Mouse (Mus musculus): ENCODE data around the gene Gsto1.
"Not testable (repeated sequence)": the region's sequence is repeated elsewhere in the genome, so short reads cannot be mapped to it uniquely, and the experiment has no call there.

Gsto1 gene

DNA sequence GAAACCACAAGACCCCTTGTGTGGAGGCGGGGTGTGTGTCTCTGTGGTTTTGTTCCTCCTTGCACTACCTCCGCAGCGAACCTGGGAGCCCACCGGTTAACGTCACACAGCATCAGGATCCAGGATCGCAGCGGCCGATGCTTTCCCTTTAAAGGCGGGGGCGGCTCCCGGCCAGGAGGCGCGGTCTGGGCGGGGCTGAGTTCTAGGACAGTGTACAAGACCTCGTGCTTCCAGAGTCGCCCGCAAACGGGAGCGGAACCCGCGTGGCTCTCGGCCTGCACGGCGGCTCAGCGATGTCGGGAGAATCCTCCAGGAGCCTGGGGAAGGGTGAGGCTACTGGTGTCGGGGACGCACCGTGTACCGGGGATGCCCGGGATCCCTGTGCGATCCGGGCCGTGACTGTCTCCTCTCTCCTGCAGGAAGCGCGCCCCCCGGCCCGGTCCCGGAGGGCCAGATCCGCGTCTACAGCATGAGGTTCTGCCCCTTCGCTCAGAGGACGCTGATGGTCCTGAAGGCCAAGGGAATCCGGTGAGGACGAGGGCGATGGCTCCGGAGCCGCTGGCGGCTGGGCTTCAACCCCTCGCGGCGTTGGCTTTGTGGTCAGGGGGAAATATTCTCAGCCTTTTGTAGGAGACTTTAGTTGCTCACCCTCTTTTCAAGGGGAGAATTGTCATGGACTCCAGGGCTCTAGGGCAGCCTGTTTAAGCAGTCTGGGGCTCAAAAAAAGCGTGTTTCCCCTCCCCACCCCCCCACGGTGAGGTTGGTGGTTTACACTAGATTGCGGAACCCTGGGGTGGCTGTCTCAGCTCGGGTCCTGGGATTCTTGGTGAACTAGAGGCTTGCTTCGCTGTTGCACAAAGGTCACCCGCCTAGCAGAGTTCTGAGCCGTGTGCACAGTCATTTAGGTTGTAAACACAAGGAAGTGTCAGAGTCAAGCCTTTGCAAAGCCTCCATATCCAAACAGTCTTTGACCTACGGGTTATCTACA lies at the start of gene Gsto1:
TSS of gene Gsto1 (plus strand) at position 175 of the 988 bp plus-strand sequence.
- peak; percentile 82 for DNase-seq (ENCODE audit: low read depth)

DNA sequence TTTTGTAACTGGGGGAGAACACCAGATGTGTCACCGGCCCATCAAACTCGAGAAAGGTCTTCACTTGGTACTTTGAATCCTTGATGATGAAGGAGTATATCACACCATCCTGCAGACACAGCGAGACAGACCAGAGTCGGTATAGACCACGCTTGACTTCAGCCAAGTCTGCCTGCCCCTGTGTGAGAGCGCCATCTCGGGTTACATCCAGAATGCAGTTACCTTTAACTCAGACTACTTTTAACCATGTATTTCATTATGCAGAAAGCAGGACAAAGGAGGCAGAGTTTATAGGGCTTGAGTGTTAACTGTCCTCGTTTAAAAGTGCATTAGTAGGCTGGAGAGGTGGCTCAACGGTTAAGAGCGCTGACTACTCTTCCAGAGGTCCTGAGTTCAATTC lies 42.7 kb upstream of the Gsto1 start:
- no peak for DNase-seq (ENCODE audit: low read depth)

DNA sequence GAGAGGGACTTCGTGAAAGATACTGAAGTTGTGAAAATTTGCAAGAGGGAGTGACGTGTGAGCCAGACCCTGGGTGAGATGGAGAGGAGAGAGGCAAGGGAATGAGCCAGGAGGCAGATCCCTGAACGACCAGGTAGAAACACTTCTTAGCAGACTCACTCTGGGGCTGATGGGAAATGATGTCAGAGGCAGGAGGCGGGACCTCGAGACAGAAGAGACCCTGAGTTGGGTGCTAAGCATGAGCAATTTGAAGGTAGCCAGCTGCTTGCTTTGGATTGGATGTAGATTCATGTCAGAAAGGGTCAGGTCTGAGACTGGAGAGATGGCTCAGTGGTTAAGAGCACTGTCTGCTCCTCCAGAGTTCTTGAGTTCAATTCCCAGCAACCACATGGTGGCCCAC lies 40.0 kb upstream of the Gsto1 start:
- DNase-seq (ENCODE audit: low read depth), result no peak

DNA sequence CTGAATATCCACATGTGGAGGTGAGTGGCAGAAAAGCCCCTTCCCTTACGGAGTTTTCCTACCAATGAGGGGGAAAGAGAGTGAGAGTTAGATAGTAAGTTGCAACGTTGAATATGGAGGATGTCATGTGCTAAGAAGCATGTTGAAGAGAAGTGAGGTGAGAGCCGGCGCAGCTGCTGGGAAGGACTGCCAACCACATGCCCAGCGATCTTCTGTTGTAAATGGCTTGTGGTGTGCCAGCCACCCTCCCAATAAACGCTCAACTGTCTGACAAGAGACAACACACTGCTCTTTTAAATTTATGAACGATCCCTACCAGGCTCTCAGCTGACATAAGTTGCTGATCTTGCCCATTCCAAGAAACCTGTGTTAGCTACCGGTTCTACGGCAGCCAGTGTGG lies 37.1 kb upstream of the Gsto1 start:
- DNase-seq (ENCODE audit: low read depth), result no peak

DNA sequence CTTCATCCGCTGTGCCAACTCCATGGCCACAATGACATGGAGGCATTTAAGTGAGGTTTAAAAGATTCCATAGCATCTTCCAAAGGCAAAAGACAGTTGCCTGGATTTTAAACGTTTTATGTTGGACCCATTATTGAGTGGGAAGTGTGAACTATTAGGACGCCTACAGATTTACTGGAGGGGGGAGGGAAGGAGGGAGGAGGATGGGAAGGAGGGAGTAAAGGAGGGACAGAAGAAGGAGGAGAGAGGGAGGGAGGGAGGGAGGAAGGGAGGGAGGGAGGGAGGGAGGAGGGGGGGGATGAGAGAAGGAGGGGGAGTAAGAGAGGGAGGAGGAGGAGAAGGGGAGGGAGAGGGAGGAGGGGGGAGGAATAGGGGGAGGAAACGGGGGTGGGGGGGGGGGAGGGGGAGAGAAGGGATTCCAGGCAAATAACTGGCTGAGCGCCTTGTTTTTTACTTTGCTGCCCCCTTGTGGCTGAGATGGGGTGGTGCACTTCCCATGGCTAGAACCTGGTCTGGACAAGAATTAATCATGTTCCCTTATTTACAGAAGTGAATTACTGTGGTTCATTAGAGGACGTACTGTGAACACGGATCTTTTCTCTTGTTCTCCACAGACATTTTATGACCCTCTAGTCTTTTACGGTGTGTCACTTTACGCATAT lies 33.8 kb upstream of the Gsto1 start:
- peak; percentile 80 for DNase-seq (ENCODE audit: low read depth)

DNA sequence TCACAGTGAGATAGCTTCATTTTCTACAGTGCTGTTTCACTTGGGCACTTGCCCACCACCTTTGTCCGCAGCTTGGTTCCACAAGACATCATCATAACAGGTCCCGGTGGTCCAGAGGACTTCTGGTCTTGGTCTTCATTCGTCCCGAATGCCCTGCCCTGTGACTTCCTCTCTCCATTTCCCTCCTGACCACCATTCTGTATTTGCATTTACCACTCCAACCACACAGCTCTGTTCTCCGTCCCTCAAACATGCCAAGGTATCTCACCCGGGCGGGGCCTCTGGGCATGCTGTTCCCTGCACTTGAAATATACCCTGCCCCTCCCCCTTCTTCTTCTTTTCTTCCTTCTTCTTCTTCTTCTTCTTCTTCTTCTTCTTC lies 33.3 kb upstream of the Gsto1 start:
- DNase-seq (ENCODE audit: low read depth), result no peak

DNA sequence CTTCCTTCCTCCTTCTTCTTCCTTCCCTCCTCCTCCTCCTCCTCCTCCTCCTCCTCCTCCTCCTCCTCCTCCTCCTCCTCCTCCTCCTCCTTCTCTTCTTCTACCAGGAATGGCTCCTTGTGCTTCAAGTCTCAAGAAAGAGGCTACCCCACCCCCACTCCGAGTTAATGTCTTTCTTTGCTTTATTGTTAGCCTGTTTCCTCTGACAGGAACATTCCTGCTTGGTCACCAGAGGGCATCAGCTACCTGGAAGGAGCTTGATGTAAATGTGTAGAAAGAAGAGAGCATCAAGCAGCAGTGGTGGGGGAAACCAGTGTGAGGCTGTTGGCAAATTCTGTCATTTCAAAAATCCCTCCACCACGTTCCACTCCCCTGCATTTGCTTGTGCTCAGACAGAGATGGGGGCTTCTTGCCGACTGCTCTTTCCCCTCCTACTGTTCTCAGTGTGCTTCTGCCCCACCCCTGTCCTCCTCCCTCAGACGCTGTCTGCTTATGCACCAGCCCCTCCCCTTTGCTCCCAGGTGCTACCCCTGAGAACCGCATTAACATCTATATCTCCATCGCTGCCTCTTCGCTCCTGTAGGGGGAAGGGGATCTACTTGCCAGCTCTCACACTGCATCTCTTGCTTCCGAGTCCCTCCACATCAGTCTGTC lies 32.5 kb upstream of the Gsto1 start:
- DNase-seq (ENCODE audit: low read depth), result no peak

DNA sequence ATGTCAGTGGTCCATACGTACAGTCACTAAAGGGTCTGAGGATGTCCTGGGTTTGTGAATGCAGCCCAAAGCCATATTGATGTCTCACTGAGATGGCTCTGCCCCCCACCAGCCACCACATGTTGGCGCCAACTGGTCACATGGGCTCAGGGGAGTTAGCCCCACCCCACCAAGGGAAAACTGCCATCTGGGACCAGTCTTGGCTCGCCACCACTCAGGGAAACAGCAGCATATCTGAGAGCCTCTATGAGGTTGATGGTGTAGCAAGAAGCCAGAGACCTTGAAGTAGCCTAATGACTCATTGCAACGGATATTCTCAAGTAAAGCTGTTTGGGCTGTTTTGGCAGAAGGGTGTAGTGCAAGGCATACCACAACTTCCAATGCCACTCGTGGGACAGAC lies 30.7 kb upstream of the Gsto1 start:
- DNase-seq (ENCODE audit: low read depth), result no peak

DNA sequence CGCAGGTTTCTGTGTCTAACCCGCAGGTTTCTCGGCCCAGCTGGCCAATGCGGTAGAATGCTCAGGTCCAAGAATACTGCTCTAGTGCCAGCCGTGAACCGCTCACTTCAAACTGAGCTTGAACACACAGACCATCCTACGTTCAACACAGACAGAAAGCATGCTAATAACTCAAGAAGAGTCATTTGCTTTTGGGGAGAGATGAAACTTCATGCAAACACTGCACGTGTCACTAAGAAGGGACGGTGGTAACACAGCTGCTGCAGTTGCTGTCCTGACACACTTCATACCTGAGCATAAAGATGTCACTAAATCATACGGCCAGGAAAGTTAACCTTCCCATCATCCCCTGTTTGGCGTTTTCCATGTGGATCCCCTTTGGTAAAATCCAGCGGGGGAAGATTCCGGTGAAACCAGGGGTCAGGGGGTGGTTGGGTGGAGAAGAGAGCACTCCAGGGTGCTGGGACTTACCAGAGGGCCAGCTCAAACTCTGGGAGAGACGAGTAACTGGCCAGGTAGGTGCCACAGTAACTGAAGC lies 24.8 kb upstream of the Gsto1 start:
- no peak for DNase-seq (ENCODE audit: low read depth)

DNA sequence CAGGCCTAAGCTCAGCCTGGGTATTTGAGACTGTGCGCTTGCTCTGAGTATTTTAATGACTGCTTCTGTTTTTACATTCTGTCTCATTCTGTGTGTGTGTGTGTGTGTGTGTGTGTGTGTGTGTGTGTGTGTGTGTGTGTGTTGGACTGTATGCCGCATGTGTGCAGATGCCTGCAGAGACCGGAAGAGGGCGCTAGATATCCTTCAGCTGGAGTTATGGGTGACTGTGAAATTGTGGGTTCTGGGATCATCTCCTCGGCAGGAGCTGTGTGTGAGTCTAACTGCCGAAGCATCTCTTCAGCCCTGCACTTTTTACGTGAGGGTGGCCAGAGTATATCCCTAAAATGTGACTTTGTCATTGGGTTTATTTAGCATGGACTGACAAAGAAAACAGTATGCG lies 23.7 kb upstream of the Gsto1 start:
- no peak for DNase-seq (ENCODE audit: low read depth)

DNA sequence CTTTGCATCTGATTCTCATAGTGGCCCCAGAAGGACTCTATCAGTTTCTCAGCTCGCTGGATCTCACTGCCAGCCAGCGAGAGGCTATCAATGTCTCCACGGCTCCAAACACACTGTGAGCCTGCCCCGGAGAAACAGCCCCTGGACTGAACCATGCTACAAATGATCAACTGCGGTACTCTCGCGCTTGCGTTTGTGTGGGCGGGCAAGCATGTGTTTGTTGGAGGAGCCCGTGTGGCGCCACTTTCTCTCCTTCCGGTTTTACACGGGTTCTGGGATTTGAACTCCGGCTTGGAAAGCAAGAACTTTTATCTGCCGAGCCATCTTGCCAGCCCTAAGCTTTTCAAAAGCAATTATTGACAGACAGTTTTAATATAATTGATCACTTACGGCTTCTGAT lies 22.5 kb upstream of the Gsto1 start:
- DNase-seq (ENCODE audit: low read depth), result no peak

DNA sequence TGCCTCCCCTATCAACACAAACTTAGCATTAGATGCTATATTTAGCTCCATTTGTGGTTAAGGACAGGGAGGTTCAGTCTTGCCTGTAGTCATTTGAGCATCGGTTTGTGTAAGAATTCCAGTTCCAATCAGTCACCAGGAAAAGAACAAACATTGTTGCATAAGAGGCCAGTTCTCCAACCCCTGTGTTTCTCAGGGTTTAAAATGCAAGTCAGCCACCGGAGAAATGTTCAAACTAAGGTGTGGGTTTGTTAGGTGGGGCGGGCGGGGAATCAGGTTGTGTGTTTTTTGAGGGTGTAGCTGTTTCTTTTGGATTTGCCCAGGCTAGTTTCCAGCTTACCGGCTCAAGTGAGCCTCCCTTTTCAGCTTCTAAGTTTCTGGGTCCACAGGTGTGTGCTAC lies 20.2 kb upstream of the Gsto1 start:
- DNase-seq (ENCODE audit: low read depth), result no peak

DNA sequence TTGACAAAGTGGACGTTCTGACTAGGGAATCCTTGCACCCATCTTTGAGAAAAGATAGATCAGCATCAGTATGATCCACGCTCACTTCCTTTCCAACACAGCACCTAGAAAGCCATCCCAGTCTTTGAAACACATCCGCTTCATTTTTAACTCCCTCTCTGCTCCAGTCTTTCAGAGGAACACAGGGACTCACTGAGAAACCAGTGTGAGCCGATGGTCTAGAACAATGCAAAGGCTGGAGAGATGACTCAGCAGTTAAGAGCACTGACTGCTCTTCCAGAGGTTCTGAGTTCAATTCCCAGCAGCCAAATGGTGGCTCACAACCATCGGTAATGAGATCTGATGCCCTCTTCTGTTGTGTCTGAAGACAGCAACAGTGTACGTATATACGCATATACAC lies 19.0 kb upstream of the Gsto1 start:
- DNase-seq (ENCODE audit: low read depth), result no peak

DNA sequence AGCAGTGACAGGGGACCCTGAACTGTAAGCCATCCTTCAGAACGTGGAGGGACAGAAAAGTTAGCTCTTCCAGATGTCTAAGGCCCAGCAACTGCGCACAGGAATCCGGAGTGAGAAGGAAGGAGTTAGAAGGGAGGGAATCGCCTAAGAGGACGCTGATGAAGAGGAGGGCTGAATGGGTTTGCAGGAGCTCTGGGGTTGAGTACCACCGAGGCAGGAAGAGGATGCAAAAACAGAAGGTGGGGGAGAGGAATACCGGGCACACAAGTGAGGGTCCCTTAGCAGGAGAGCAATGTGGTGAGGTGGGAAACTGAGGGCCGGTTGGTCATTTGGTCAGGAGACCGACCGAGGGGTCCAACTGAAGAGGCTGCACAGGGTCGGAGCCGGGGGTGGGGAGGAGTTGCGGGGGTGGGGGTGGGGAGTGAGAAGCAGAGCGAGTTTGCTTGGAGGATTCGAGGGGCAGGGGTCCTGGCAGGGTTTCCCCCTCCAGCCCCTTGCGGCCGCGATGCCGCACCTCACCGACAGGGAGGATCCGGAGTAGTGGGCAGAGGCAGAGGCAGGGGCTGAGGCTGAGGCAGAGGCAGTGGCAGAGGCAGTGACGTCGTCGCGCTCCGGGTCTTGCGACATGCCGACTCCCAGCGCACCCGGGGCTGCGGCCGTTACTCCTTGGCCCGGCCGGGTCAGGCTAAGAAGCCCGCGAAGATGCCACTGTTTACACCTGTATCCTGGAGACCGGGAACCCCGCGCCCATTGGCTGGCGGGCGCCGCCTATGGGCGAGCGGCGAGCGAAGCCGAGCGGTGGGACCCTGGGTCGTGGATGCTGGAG lies 17.9 kb upstream of the Gsto1 start:
- DNase-seq (ENCODE audit: low read depth), result peak; percentile 80

DNA sequence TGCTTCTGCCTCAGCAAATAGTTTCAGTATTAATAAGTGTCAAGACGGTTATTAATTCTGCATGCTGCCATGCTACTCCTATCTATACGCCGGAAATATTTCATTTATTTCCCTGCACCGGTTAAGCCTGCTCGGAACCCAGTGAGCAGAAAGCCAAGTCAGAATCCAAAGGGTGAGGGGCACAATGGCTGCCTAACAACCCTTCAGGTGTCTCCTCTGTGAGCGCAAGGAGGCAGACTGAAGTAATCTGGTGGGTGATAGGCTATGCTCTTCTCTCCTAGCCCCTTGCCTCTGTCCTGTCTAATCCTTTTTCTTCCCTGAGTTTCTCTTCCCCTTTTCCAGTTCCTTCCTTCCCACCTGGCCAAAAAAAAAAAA lies 17.3 kb upstream of the Gsto1 start:
- DNase-seq (ENCODE audit: low read depth), result no peak

DNA sequence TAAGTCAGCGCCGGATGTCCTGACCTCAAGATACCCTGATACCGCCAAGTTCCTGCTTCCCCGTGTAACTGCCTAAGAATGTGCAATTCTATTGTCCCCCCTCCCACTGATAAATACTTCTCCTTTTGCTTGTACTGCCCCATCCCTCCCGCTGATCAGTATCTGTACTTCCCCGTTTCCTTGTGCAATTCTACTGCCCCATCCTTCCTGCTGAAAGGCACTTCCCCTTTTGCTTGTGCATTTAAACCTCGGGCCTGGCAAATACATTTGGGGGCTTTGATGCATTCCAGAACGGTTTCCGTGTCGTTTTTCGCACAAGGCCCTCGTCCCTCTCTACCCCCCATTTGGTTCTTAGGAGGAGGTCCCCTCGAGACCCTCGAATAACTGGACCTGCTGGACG lies 13.5 kb upstream of the Gsto1 start:
- DNase-seq (ENCODE audit: low read depth), result not testable (repeated sequence)

DNA sequence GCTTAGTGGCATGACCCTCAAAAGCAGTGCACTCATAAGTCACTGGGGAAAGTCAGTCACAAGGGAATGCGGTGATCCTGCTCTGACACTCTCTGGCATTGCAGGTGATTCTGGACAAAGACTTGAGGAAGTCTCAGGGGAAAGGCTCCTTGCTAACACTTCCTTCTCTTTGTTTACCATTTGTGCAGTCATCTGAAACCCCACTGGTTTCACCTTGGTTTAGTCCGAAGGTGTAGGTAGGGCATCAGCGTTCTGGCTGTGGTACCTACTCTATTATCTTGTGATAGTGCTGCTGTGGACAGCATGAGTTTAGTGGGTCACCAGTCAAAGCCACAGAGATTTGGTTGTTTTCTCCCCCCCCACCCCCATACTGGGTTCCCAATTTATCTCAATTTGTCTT lies 5.0 kb upstream of the Gsto1 start:
- no peak for DNase-seq (ENCODE audit: low read depth)

DNA sequence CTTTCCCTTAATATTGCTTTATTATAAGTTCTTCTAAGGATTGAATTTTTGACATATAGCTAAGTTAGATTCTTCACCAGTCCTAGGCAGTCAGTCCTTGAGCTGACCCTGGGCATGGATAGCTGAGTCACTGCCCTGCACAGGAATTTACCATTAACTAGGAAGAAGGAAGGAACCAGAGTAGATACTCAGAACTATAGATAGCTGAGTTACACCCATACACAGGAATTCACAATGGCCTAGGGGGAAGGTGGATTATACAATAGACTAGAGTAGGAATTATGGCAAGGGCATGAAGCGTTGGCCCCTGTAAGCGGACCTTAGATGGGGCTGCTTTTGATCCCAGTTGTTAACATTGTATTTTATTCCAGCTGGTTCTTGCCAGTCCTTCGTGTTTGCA lies 2.6 kb upstream of the Gsto1 start:
- DNase-seq (ENCODE audit: low read depth), result not testable (repeated sequence)

DNA sequence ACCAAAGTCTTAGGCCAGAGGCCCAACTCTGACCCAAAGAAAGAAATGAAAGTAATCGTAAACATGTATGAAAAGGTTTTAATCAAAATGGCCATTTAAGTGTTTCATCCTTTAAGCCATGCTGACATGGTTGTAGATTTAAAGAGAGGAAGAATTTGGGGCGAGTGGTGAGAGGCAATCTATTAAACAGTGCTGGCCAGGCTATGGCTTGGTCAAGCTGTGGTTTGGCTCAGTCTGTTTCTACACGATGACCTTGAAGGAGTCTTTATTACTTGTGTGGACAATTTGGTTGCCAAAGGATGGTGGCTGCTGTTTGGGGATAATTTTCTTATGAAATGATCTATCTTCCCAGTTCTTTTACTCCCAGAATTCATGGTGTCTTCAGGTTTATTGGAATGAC lies 1.7 kb upstream of the Gsto1 start:
- DNase-seq (ENCODE audit: low read depth), result no peak

DNA sequence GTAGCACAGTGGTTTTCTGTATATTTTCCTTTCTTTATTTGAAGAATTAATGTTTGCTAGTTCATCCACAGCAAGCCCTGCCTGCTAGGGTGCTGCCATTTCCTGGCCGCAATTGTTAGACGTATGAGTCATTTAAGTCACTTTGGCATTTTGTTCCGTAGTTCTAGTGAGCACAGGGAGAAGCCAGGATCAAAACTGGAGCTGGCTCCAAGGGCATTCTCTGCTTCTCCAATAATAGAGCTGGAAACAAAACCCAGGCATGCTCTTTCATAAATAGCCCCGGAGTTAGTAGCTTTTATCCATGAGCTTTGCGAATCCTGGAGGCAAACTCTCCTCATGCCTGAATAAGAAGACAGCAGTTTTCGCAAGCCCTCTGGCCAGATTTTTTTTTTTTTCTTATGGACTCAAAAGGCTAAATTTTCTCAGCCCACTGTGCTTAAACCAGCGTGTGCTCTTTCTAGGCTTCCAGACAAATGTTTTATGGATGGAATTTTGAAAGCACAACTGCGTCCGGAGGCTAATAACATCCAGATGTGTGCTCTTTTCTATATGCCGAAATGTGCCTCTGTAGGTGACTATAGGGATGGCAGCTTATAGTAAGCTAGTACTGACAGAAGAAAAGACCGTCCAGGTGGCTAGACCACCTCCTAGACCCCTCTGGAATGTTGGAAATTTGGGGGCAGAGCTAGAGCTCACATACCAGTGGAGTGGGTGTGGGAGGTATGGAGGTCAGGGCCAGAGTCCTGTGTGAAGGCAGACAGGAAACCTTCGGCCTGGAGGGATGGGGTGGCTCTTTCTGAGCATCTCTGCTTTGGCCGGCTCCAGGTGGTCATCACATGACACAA lies 597 bp upstream of the Gsto1 start:
- DNase-seq (ENCODE audit: low read depth), result no peak

Data from induced T-regulatory cell, adult 2 months (primary cell).